Comparison of ENCODE assay signal across 8 mouse cellular contexts in genomic region chr15:79093083-79093839, GRCm38 (mm10). TPM values are rescaled to one million over a fixed set of nuclear protein-coding genes. Genes with fewer than 3 reads are reported as not detected.
DNase-seq lines count a peak whose midpoint lies in the region; ATAC-seq and TF ChIP-seq lines count a peak whose summit lies in the region.
"Had no signal": no experiment of that assay in that cellular context is flagged by ENCODE, and none has a peak within 500 bp of the region (broad histone marks: within the 10 kb centered on the region; RNA-seq: fewer than 3 reads in every experiment).

No protein-coding gene starts in this region.

- H3K36me3 ChIP-seq in heart, embryonic 12.5 days, result peaks cover 78% of the 10 kb centered on the region
- H3K36me3 ChIP-seq in C2C12 (ENCODE audit: control insufficient read depth, insufficient read depth) (peaks cover 80% of the 10 kb centered on the region), MEL (ENCODE audit: control insufficient read depth in 1 of 2, insufficient read depth in 2 of 2, low read length in 2 of 2) (peaks cover 2 to 17% of the 10 kb centered on the region in 2 experiments; a peak in 3 of 4 replicates)
- H3K36me3 ChIP-seq in forebrain, embryonic 10.5 days (replicated peaks), result peaks cover 85% of the 10 kb centered on the region

- no peak for ATAC-seq in heart, embryonic 12.5 days (ENCODE audit: insufficient number of reproducible peaks, low FRiP score)

- H3K27me3 ChIP-seq in heart, embryonic 12.5 days (replicated peaks), result no peaks in the 10 kb centered on the region
- H3K27me3 ChIP-seq in C2C12 (ENCODE audit: control insufficient read depth, insufficient read depth, insufficient read length) (no peaks in the 10 kb centered on the region), MEL (ENCODE audit: control insufficient read depth in 1 of 2, insufficient read depth in 2 of 2, low read length in 2 of 2) (no peaks in the 10 kb centered on the region)
- no peaks in the 10 kb centered on the region for H3K27me3 ChIP-seq in forebrain, embryonic 10.5 days (ENCODE audit: poor library complexity, severe bottlenecking)

- TF ChIP-seq CTCF in C2C12 (IDR thresholded peaks at IDR 0.05; ENCODE audit: control insufficient read depth, insufficient read depth, insufficient read length), result peak; percentile 57
- peak; percentile 10 to 34 (median 22); a peak in 3 of 6 replicates for TF ChIP-seq CTCF in MEL (IDR thresholded peaks at IDR 0.05 in 2 of 3, conservative IDR thresholded peaks at IDR 0.05 in 1 of 3; ENCODE audit: control insufficient read depth in 1 of 3, insufficient read depth in 1 of 3, low read depth in 2 of 3, low read length in 3 of 3, poor library complexity in 1 of 3, severe bottlenecking in 1 of 3)

- no peaks in the 10 kb centered on the region for H3K9me3 ChIP-seq in heart, embryonic 12.5 days (replicated peaks)
- H3K9me3 ChIP-seq in MEL (replicated peaks; ENCODE audit: insufficient read depth, low read length), result no peaks in the 10 kb centered on the region
- H3K9me3 ChIP-seq in forebrain, embryonic 10.5 days, result no peaks in the 10 kb centered on the region

- no peak for TF ChIP-seq EP300 in MEL (IDR thresholded peaks at IDR 0.05; ENCODE audit: low read depth in 1 of 2, low read length in 2 of 2)

- no peak overlapping the region for H3K9ac ChIP-seq in heart, embryonic 12.5 days
- H3K9ac ChIP-seq in MEL (ENCODE audit: control insufficient read depth, low read depth, low read length, poor library complexity, severe bottlenecking), result no peak overlapping the region

- no peak overlapping the region for H3ac ChIP-seq in C2C12 (ENCODE audit: control insufficient read depth, insufficient read length, low read depth)

- peak; percentile 53 to 55 for DNase-seq in heart, postnatal 14 days
- no peak for DNase-seq in MEL (ENCODE audit: low read depth, low spot score)
- DNase-seq in kidney, postnatal 36 days, result peak; percentile 51 to 71
- DNase-seq in thymus, adult 18-20 months, result no peak
- DNase-seq in forebrain, embryonic 10.5 days (ENCODE audit: extremely low spot score, low spot score), result no peak

- H3K4me1 ChIP-seq in heart, embryonic 12.5 days (replicated peaks), result peaks cover 27% of the 10 kb centered on the region
- peaks cover 0 to 3% of the 10 kb centered on the region in 2 experiments; a peak in 1 of 4 replicates for H3K4me1 ChIP-seq in MEL (ENCODE audit: control insufficient read depth in 1 of 2, insufficient read depth in 2 of 2, low read length in 2 of 2)
- peaks cover 17% of the 10 kb centered on the region for H3K4me1 ChIP-seq in forebrain, embryonic 10.5 days

- 51% methylated on average over 7 of the region's 7 CpGs for WGBS in heart, embryonic 12.5 days
- 79% methylated on average over 7 of the region's 7 CpGs for WGBS in forebrain, embryonic 10.5 days

- no peak for TF ChIP-seq POLR2A in MEL (IDR thresholded peaks at IDR 0.05; ENCODE audit: control insufficient read depth in 1 of 2, insufficient read depth in 1 of 2, low read depth in 1 of 2, low read length in 2 of 2, poor library complexity in 1 of 2)

- H3K4me2 ChIP-seq in heart, embryonic 12.5 days, result no peak overlapping the region

- peaks cover 8% of the 10 kb centered on the region for H3K79me3 ChIP-seq in C2C12 (ENCODE audit: low read depth)

- H3K79me2 ChIP-seq in C2C12 (ENCODE audit: control insufficient read depth, insufficient read depth) (peaks cover 39% of the 10 kb centered on the region), MEL (ENCODE audit: control insufficient read depth, insufficient read depth, low read length, poor library complexity) (peaks cover 2% of the 10 kb centered on the region; the same call in 1 of the 2 replicates)

- H3K27ac ChIP-seq in heart, embryonic 12.5 days (ENCODE audit: poor library complexity, severe bottlenecking), result no peak overlapping the region
- H3K27ac ChIP-seq in MEL (ENCODE audit: control insufficient read depth, low read depth, low read length), result no peak overlapping the region
- H3K27ac ChIP-seq in forebrain, embryonic 10.5 days, result no peak overlapping the region

- TF ChIP-seq RAD21 in MEL (IDR thresholded peaks at IDR 0.05; ENCODE audit: low read depth, low read length), result no peak

- intact Hi-C loops in heart, postnatal 14 days (cut with DNase I), result loop anchor here (2.0 kb wide), 2 partner anchors 34 to 56 kb away; no protein-coding TSS in a partner anchor

- H3K4me3 ChIP-seq in heart, embryonic 12.5 days, result no peak overlapping the region
- H3K4me3 ChIP-seq in C2C12 (ENCODE audit: insufficient read depth, poor library complexity, severe bottlenecking) (no peak overlapping the region), MEL (ENCODE audit: control insufficient read depth in 1 of 2, insufficient read depth in 1 of 2, low read depth in 2 of 2, low read length in 2 of 2) (no peak overlapping the region)
- H3K4me3 ChIP-seq in forebrain, embryonic 10.5 days, result no peak overlapping the region
- H3K4me3 ChIP-seq: myocyte had no signal

TF ChIP-seq in C2C12, 6 proteins besides CTCF, POLR2A, EP300 and RAD21:
- TF ChIP-seq MYOG (IDR thresholded peaks at IDR 0.05; ENCODE audit: control insufficient read depth, extremely low read depth, insufficient read length) (no peak), USF1 (IDR thresholded peaks at IDR 0.05; ENCODE audit: low read depth) (no peak), FOSL1 (IDR thresholded peaks at IDR 0.05; ENCODE audit: insufficient read depth, low read length, poor library complexity, severe bottlenecking) (no peak), CEBPB (IDR thresholded peaks at IDR 0.05; ENCODE audit: low read depth) (no peak), MAX (IDR thresholded peaks at IDR 0.05) (no peak), MYOD1 (IDR thresholded peaks at IDR 0.05; ENCODE audit: control insufficient read depth, insufficient read length, low read depth) (no peak)

TF ChIP-seq in MEL, 35 proteins besides CTCF, POLR2A, EP300 and RAD21 (continues in another document):
- TF ChIP-seq MEF2A (IDR thresholded peaks at IDR 0.05; ENCODE audit: extremely low read depth, insufficient replicate concordance, low read depth, low read length, poor library complexity, severe bottlenecking) (no peak), CHD1 (IDR thresholded peaks at IDR 0.05; ENCODE audit: low read depth, low read length) (no peak), POLR2AphosphoS2 (IDR thresholded peaks at IDR 0.05; ENCODE audit: low read length) (no peak), GATA1 (IDR thresholded peaks at IDR 0.05; ENCODE audit: low read depth, low read length) (no peak), POLR2AphosphoS5 (IDR thresholded peaks at IDR 0.05; ENCODE audit: borderline replicate concordance, low read depth, low read length) (no peak), NRF1 (IDR thresholded peaks at IDR 0.05; ENCODE audit: insufficient read depth, low read depth, low read length, poor library complexity, severe bottlenecking) (no peak), NELFE (IDR thresholded peaks at IDR 0.05; ENCODE audit: low read depth, low read length) (no peak), RCOR1 (IDR thresholded peaks at IDR 0.05; ENCODE audit: low read depth, low read length) (no peak), MAFK (IDR thresholded peaks at IDR 0.05; ENCODE audit: borderline replicate concordance, low read depth, low read length) (no peak), USF2 (IDR thresholded peaks at IDR 0.05; ENCODE audit: borderline replicate concordance in 1 of 2, insufficient read depth in 1 of 2, low read depth in 1 of 2, low read length in 2 of 2) (no peak)

RNA-seq across cellular contexts. Expression of gene Micall1, which starts 15.4 kb away (rescaled TPM):
- 10 to 100 TPM; 61.2 to 64.9 TPM for total RNA-seq in heart, postnatal 14 days (2021)
- 24.2 and 24.3 TPM in 2 replicates for polyA plus RNA-seq in heart, embryonic 12.5 days (2016; fragmentation: Nextera tagmentation; extraction: Ambion mirVana)
- 12.7 TPM for polyA plus RNA-seq in C2C12 (2012; fragmentation: generic; extraction: Trizol)
- total RNA-seq in MEL (2012; rRNA removed), result 4.1 and 4.8 TPM in 2 replicates
- polyA plus RNA-seq in MEL (2012; ENCODE audit: insufficient read depth in 1 of 2, insufficient read length in 2 of 2, low read depth in 1 of 2, low replicate concordance in 2 of 2, missing spikeins in 1 of 2), result 10 to 100 TPM in 1 of 2 experiments, not detected in 1; 13.5 TPM
- polyA plus RNA-seq in forebrain, embryonic 10.5 days (2016; fragmentation: Nextera tagmentation; extraction: Ambion mirVana), result 5.1 and 5.5 TPM in 2 replicates

RNA-seq across cellular contexts. Expression of gene Eif3l, which starts 18.3 kb away (rescaled TPM):
- total RNA-seq in heart, postnatal 14 days (2021), result 10 to 100 TPM; 73.8 to 81.1 TPM
- polyA plus RNA-seq in heart, embryonic 12.5 days (2016; fragmentation: Nextera tagmentation; extraction: Ambion mirVana), result 165 TPM in 2 replicates
- polyA plus RNA-seq in C2C12 (2012; fragmentation: generic; extraction: Trizol), result 369 TPM
- 394 and 395 TPM in 2 replicates for total RNA-seq in MEL (2012; rRNA removed)
- polyA plus RNA-seq in MEL (2012; ENCODE audit: insufficient read depth in 1 of 2, insufficient read length in 2 of 2, low read depth in 1 of 2, low replicate concordance in 2 of 2, missing spikeins in 1 of 2), result 100 to 1,000 TPM; 301 to 442 TPM
- 283 and 289 TPM in 2 replicates for polyA plus RNA-seq in forebrain, embryonic 10.5 days (2016; fragmentation: Nextera tagmentation; extraction: Ambion mirVana)

RNA-seq across cellular contexts. Expression of gene Ankrd54, which starts 30.6 kb away (rescaled TPM):
- 1 to 10 TPM; 8.7 to 9.4 TPM for total RNA-seq in heart, postnatal 14 days (2021)
- 29.0 and 30.0 TPM in 2 replicates for polyA plus RNA-seq in heart, embryonic 12.5 days (2016; fragmentation: Nextera tagmentation; extraction: Ambion mirVana)
- polyA plus RNA-seq in C2C12 (2012; fragmentation: generic; extraction: Trizol), result 45.6 TPM
- 42.3 and 43.4 TPM in 2 replicates for total RNA-seq in MEL (2012; rRNA removed)
- 10 to 100 TPM in 1 of 2 experiments, not detected in 1; 62.2 TPM for polyA plus RNA-seq in MEL (2012; ENCODE audit: insufficient read depth in 1 of 2, insufficient read length in 2 of 2, low read depth in 1 of 2, low replicate concordance in 2 of 2, missing spikeins in 1 of 2)
- 56.0 and 60.5 TPM in 2 replicates for polyA plus RNA-seq in forebrain, embryonic 10.5 days (2016; fragmentation: Nextera tagmentation; extraction: Ambion mirVana)

RNA-seq across cellular contexts. Expression of gene Polr2f, which starts 47.5 kb away (rescaled TPM):
- 100 to 1,000 TPM; 111 to 116 TPM for total RNA-seq in heart, postnatal 14 days (2021)
- 265 and 289 TPM in 2 replicates for polyA plus RNA-seq in heart, embryonic 12.5 days (2016; fragmentation: Nextera tagmentation; extraction: Ambion mirVana)
- polyA plus RNA-seq in C2C12 (2012; fragmentation: generic; extraction: Trizol), result 436 TPM
- total RNA-seq in MEL (2012; rRNA removed), result 362 and 423 TPM in 2 replicates
- polyA plus RNA-seq in MEL (2012; ENCODE audit: insufficient read depth in 1 of 2, insufficient read length in 2 of 2, low read depth in 1 of 2, low replicate concordance in 2 of 2, missing spikeins in 1 of 2), result 100 to 1,000 TPM in 1 of 2 experiments, not detected in 1; 510 TPM
- 419 and 440 TPM in 2 replicates for polyA plus RNA-seq in forebrain, embryonic 10.5 days (2016; fragmentation: Nextera tagmentation; extraction: Ambion mirVana)

RNA-seq across cellular contexts. Expression of gene 1700088E04Rik, which starts 47.8 kb away (rescaled TPM):
- 1 to 10 TPM; 1.3 to 2.7 TPM for total RNA-seq in heart, postnatal 14 days (2021)
- 6.3 and 6.6 TPM in 2 replicates for polyA plus RNA-seq in heart, embryonic 12.5 days (2016; fragmentation: Nextera tagmentation; extraction: Ambion mirVana)
- polyA plus RNA-seq in C2C12 (2012; fragmentation: generic; extraction: Trizol) (5.6 TPM), MEL (2012; ENCODE audit: insufficient read depth in 1 of 2, insufficient read length in 2 of 2, low read depth in 1 of 2, low replicate concordance in 2 of 2, missing spikeins in 1 of 2) (1 to 10 TPM in 1 of 2 experiments, not detected in 1; 9.3 TPM)
- 4.0 and 4.9 TPM in 2 replicates for total RNA-seq in MEL (2012; rRNA removed)
- 6.9 and 8.1 TPM in 2 replicates for polyA plus RNA-seq in forebrain, embryonic 10.5 days (2016; fragmentation: Nextera tagmentation; extraction: Ambion mirVana)

Comparison
In these comparisons a context has a peak if more than half of its experiments do, and no peak if none do; other contexts are left out.
1. DNase-seq: peak in heart, postnatal 14 days (2 of 2) and kidney, postnatal 36 days (2 of 2); none in MEL (single experiment), thymus, adult 18-20 months (0 of 2) and forebrain, embryonic 10.5 days (single experiment).